Mouse (Mus musculus): ENCODE measurements around the gene Nhej1. TPM values are rescaled to one million over a fixed set of nuclear protein-coding genes. Genes with fewer than 3 reads are reported as not detected.

The Nhej1 gene
- total and polyA plus RNA-seq, 3 experiments = 1.7 to 5.2 TPM; not detected in 1

GRCm38 (mm10) chr1:74935402-74935801, 189.6 kb downstream of the Nhej1 start, which contains the start of gene Cfap65:
Cfap65 (minus strand) TSS chr1:74935599.
- H3K9ac ChIP-seq (ENCODE audit: control insufficient read depth, low read depth, low read length, poor library complexity, severe bottlenecking) = no peak within 1 kb of the TSS
- H3K27ac ChIP-seq (ENCODE audit: control insufficient read depth, low read depth, low read length) = no peak within 1 kb of the TSS
- H3K27me3 ChIP-seq (ENCODE audit: control insufficient read depth in 1 of 2, insufficient read depth in 2 of 2, low read length in 2 of 2) = peaks cover 0 to 7% of the 10 kb centered on the region in 2 experiments; a peak in 3 of 4 replicates
- H3K4me3 ChIP-seq (ENCODE audit: control insufficient read depth in 1 of 2, insufficient read depth in 1 of 2, low read depth in 2 of 2, low read length in 2 of 2) = no peak within 1 kb of the TSS
- no peaks in the 10 kb centered on the region for H3K36me3 ChIP-seq (ENCODE audit: control insufficient read depth in 1 of 2, insufficient read depth in 2 of 2, low read length in 2 of 2)
- H3K4me1 ChIP-seq (ENCODE audit: control insufficient read depth in 1 of 2, insufficient read depth in 2 of 2, low read length in 2 of 2) = no peaks in the 10 kb centered on the region
- no peak for DNase-seq (ENCODE audit: low read depth, low spot score)
- no peaks in the 10 kb centered on the region for H3K79me2 ChIP-seq (ENCODE audit: control insufficient read depth, insufficient read depth, low read length, poor library complexity)
- no peak for TF ChIP-seq MXI1 (IDR thresholded peaks at IDR 0.05; ENCODE audit: low read depth, low read length)
- TF ChIP-seq USF1 (IDR thresholded peaks at IDR 0.05; ENCODE audit: low read depth, low read length) = no peak
- no peak for TF ChIP-seq ZMIZ1 (IDR thresholded peaks at IDR 0.05; ENCODE audit: low read depth, low read length)
- no peak for TF ChIP-seq ELF1 (IDR thresholded peaks at IDR 0.05; ENCODE audit: low read depth, low read length)
- TF ChIP-seq KAT2A (conservative IDR thresholded peaks at IDR 0.05; ENCODE audit: low read depth, low read length) = no peak
- no peak for TF ChIP-seq MYB (IDR thresholded peaks at IDR 0.05; ENCODE audit: low read depth, low read length)
- TF ChIP-seq CHD1 (IDR thresholded peaks at IDR 0.05; ENCODE audit: low read depth, low read length) = no peak
- no peak for TF ChIP-seq ZKSCAN1 (IDR thresholded peaks at IDR 0.05; ENCODE audit: low read depth, low read length)
- TF ChIP-seq ETS1 (IDR thresholded peaks at IDR 0.05; ENCODE audit: low read depth, low read length) = no peak
- no peak for TF ChIP-seq ZNF384 (IDR thresholded peaks at IDR 0.05; ENCODE audit: low read depth, low read length)
- H3K9me3 ChIP-seq (replicated peaks; ENCODE audit: insufficient read depth, low read length) = no peaks in the 10 kb centered on the region

GRCm38 (mm10) chr1:74927621-74928296, 197.2 kb downstream of the Nhej1 start:
- Histone ChIP-seq H3K9me3 (replicated peaks; ENCODE audit: insufficient read depth, low read length) (no peaks in the 10 kb centered on the region), H3K79me2 (ENCODE audit: control insufficient read depth, insufficient read depth, low read length, poor library complexity) (no peaks in the 10 kb centered on the region), H3K9ac (ENCODE audit: control insufficient read depth, low read depth, low read length, poor library complexity, severe bottlenecking) (no peak overlapping the region), H3K4me3 (ENCODE audit: control insufficient read depth in 1 of 2, insufficient read depth in 1 of 2, low read depth in 2 of 2, low read length in 2 of 2) (no peak overlapping the region), H3K27me3 (ENCODE audit: control insufficient read depth in 1 of 2, insufficient read depth in 2 of 2, low read length in 2 of 2) (peaks cover 0 to 6% of the 10 kb centered on the region in 2 experiments; a peak in 2 of 4 replicates), H3K36me3 (ENCODE audit: control insufficient read depth in 1 of 2, insufficient read depth in 2 of 2, low read length in 2 of 2) (no peaks in the 10 kb centered on the region), H3K4me1 (ENCODE audit: control insufficient read depth in 1 of 2, insufficient read depth in 2 of 2, low read length in 2 of 2) (no peaks in the 10 kb centered on the region), H3K27ac (ENCODE audit: control insufficient read depth, low read depth, low read length) (no peak overlapping the region)
- no peak for TF ChIP-seq USF1 (IDR thresholded peaks at IDR 0.05; ENCODE audit: low read depth, low read length)
- TF ChIP-seq EP300 (IDR thresholded peaks at IDR 0.05; ENCODE audit: low read depth in 1 of 2, low read length in 2 of 2) = no peak
- no peak for TF ChIP-seq SMC3 (IDR thresholded peaks at IDR 0.05; ENCODE audit: low read depth, low read length)
- no peak for TF ChIP-seq MYB (IDR thresholded peaks at IDR 0.05; ENCODE audit: low read depth, low read length)
- TF ChIP-seq MAZ (IDR thresholded peaks at IDR 0.05; ENCODE audit: low read depth, low read length) = no peak
- no peak for TF ChIP-seq GABPA (IDR thresholded peaks at IDR 0.05; ENCODE audit: low read depth, low read length)
- no peak for TF ChIP-seq E2F4 (IDR thresholded peaks at IDR 0.05; ENCODE audit: borderline replicate concordance, low read depth, low read length)
- TF ChIP-seq USF2 (IDR thresholded peaks at IDR 0.05; ENCODE audit: borderline replicate concordance in 1 of 2, insufficient read depth in 1 of 2, low read depth in 1 of 2, low read length in 2 of 2) = no peak
- TF ChIP-seq JUND (IDR thresholded peaks at IDR 0.05; ENCODE audit: low read depth, low read length) = no peak
- DNase-seq (ENCODE audit: low read depth, low spot score) = no peak
